Mouse (Mus musculus) adrenal gland, postnatal 10 days (tissue): ENCODE data around the gene Pank4. TPM values are rescaled to one million over a fixed set of nuclear protein-coding genes. Genes with fewer than 3 reads are reported as not detected.

ENCODE experiments used
- DNase-seq: peaks from one replicate; pipeline ENCODE4 v3.0.0; 2021; ENCODE audit warnings: mixed read lengths
- total RNA-seq, 2 experiments: library from RNA; stranded (reverse); gene quantifications; 2 replicates each; pipeline ENCODE4 v1.2.3; 2021

Gene Pank4
- total RNA-seq, 2 experiments from 2014 or later: 23.1 to 35.2 TPM

DNA sequence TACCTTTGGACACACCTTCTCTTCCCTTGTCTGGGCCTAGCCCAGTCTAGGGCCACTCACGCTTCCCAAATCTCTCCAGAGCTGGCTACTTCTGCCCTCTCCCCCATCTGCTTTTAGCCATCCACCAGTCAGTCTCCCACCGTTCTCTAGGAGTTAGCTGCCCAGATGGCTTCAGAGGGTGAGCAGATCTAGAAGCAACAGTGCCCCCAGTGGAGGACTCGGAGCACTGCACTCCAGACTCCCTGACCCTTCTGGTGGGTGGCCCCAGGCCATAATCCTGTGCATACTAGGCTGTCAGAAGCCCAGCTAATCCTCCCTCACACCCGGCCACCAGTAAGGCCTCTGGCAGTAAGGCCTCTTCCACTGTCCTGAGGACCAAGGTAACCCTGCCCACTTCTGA lies 48.9 kb downstream of the Pank4 start:
- DNase-seq: peak; percentile 76

DNA sequence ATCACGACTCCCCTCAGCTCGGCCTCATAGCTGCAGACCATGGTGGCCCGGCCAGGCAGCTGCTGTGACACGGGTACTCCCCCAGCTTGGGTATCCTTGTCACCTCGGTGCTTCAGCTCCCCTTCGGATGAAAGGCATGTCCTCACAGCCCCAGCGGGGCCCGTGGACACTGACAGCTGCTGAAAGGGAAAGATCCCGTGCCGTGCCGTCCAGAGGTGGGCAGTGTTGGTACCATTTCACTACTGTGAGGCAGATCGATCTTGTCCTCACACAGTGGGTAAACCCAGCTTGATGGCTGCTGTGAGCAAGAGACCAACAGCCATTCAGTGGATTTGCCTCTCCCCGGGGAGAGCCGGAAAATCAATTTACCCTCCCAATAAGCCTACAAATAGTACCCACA lies 50.3 kb downstream of the Pank4 start:
- no peak for DNase-seq

DNA sequence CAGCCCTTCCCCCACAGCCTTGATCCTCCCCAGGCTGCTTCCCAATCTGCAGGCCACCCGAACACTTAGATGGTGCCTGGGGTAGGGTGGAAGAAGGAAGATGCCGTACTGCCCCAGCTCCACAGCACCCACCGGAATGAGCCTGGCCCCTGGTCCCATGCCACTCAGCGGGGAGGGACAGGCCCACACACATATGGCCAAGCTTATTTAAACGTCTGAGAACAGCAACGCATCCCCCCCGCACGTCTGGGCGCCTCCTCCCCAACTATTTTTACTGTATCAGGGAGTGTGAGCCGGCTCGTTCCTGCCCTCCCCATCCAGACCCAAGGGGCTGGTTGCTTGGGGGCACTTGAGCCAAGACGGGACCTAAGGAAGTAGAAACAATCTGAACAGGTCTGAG lies 50.9 kb downstream of the Pank4 start:
- no peak for DNase-seq

DNA sequence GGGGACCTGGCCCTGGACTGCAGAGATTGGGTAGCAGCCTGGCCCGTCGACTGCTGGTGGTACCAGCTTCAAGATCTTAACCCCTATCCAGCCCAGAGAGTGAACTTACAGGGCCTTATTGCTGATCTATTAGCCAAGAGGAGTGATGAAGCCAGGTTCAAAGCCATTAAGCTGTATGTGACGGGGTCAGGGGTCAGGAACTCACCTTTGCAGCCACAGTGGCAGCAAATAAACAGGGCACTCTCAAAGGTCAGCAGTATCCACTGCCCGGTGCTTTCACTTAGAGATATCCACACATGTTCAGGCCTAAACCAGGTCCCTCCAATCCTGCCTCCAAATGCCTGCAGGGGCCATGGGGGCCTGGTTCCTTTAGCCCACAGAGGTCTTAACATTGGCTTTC lies 51.6 kb downstream of the Pank4 start:
- no peak for DNase-seq

DNA sequence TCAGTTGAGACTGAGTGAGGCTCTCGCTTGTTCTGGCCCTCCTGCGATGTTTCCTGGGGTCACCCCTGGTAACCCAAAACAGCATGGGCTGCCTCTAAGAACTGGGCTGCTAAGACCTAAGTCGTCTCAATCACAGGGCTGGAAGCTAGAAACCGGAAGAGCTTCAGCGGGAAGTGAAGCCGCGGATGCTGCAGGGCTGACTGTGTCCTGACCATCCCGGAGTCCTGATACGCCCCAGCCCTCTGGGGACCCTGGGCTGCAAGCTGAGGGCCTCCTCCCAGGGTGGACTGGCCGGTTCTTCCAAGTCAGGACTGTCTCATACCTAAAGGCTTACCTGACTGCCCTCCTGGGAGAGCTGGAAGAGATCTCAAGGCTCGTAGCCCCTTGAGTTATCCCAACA lies 52.9 kb downstream of the Pank4 start:
- DNase-seq: no peak

DNA sequence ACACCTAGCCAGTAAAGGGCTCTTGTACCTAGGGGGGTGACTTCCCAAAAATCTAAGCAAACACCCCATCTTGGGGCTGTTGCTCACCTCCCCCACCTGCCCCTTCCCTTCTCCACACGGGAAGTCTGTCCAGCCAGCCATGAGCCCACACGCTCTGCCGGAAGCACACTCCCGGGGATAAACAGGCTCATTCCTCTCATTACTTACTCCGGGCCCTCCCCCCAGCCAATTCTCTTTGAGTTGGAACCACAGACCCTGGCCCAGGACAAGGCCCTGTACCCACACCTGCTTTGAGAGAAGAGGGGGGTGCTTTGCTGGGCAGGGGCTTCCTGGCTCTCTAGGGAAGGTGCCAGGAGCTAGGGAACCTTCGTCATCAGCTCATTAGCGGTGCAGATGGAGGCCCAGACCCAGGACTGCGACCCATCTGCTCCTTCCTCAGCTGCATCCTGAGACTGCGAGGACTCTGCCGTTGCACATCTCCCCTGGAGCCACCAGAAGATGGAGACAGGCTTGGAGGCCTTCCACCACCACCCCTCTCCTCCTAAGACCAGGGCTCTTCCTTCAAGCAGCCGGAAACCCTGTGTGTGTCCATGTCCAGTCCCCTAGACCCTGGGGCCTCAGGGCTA lies 53.4 kb downstream of the Pank4 start:
- no peak for DNase-seq

DNA sequence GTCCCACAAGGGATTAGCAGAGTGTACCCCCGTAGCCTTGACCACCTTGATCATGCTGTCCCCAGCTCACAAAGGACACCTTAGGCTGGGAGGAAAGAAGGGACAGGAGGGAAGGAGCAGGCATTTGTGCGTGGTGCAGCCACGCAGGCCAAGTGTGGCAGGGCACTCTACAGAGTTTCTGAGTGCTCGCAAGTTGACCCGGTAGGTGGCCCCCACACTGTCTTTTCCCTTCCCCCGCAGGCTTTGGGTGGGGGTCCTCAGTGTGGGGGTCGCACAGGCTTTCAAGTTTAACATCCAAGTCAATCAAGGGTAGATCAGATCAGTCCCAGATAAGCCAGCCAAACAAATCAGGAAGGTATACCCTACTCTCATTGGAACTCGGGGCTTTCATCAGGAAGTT lies 54.1 kb downstream of the Pank4 start:
- no peak for DNase-seq

DNA sequence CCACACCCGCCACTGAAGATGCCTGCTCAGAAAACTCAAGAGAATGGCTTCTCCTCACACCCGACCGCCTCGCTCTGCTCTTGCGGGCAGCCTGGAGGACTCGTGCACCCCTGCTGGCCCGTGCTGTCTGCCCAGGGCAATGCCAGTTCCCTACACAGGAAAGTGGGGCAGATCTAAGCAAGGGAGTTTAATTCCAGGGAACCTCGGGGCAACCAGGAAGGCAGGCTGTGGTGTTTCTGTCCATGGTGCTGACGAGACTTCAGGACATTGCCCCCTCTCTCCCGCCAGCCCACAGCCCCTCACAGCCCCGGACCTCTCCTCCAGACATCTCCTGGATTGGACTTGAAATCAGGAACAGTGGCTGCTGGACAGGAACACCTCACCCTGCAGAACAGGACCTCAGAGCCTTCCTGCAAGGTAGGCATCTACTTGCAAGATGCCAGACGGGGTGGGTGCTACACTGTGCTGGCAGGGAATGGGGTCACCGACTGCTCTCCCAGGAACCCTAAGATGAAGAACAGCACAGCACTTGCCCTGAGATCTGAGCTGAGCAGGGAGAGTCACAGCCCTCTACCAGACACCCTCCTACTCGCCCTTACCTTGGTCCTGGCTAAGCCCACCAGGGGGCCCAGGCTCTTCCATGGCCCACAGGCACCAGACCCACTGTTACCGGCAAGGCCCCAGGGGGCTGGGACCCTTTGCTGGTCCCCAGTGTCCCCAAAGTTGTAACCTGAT lies 54.8 kb downstream of the Pank4 start:
- DNase-seq: peak; percentile 62

DNA sequence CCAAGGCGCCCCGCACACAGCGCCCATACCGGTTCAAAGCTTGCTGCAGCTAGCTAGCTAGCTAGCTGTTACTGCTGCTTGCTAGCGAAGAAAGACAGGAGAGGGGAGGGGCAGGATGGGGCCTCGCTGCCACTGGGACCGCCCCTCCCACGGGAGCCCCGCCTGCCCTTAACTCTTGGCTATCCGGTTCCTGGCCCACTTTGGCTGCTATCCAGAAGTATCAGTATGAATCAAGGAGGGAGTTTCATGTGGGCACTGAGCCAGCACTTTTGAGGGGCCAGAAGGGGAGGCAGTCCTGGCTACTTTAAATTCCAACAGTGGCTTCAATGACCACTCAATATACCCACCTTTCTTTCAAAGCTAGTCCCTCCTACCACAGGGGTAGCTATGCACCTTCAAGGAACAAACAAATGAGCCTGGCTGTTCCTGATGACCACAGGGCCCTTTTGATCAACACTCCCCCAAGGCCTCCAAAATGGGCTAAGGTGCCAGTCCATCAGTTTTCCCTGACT lies 55.5 kb downstream of the Pank4 start:
- DNase-seq: peak; percentile 28

DNA sequence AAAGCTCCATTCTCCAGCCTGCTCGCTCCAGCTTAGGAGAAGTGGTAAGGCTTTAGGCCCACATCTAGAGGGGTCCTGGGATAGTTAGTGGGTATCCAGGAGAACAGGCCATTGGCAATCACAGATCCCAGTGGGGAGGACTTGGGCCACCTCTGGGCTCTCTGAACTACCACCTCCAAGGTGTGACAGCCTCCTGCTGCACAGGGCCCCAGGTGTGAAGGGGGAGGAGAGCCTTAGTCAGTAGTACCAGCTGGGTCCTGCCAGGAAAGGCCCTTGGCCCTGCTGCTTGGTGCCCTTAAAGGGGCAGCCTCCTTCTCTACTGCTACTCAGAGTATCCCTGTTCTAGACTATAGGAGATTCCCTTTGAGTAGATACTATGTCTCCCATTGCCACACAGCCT lies 56.2 kb downstream of the Pank4 start:
- no peak for DNase-seq

DNA sequence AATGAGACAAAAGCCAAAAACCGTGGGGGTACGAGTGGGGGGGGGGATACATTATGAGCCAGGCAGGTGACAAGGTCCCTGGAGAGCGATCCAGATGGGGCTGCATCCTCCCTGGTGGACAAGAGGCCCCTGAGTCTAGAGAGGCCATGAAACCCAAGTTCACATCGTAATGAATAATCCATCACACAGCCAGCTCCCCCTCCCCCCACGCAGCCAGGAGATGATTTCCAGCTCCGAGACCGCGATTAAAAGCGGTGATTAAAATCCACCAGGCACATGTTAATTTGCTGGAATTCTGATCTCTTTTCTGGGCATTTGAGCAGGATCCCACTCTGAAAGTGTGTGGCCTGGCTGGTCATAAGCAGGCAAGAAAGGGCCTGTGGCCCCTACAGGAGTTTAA lies 56.9 kb downstream of the Pank4 start:
- no peak for DNase-seq

DNA sequence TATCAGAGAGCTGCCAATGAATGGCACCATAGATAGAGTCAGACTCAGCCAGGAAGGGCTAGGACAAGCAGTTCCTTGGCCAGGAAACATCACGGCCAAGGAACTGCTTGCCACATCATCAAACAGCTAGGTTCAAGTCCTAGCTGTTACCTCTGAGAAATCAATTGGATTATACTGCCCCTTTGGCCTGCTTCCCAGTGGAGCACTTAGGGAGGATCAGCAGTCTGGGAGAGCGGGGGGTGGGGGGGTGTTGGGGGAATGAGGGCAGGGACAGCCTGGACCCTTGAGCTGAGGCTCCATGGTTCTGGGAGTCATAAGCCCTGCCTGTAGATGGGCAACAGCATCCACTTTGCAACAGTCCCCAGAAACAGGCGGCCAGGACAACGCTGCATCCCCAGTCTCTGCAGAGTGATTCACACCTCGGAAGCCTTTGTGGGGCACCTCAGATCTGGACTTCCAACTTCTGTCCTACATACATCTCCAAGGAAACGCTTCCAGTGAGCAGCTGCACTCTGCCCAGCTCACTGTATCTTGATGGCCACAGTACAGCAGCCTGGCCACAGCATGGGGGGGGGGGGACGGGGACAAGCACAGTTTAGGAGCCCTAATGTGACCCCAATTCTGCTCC lies 58.4 kb downstream of the Pank4 start:
- DNase-seq: no peak

DNA sequence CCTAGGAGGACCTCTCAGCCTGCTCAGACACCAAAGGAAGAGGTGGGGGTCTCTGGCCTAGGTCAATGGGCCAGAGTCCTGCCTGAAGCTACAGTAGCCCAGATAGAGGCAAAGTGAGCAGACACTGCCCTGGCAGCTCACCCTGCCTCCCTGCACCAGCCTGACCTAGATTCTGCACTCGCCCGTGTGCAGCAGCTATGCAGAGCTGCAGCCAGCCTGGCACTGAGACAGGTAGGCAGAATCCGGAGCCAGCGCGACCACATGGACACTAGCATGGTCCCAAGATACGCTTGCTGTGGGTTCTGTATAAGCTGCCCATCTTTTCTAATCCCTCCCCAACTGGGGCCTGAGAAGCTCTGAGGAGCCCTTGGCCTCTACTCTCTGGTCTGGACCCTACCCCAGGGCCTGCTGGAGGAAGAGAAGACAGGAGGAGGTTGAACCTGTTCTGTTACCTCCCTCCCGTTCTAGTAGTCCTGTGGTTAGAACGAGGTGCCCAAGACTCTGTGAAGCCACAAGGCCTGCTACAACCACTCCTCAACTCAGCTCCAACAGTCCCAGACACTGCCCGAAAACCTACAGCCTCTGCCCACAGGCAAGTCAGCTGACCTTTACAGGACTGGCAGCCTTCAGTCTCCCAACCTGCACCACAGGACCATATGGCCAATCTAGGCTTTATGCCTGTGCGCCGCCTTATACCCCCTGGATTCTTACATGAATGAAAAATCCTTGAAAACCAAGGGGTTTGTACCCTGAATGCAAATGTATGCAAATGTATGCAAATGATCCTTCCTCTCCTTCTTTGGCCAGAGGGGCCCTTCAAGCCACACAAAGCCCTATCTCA lies 60.5 kb downstream of the Pank4 start:
- DNase-seq: no peak

Other genes with a start within 250 kb of the Pank4 start
- under 1 TPM; 0.12 to 0.42 TPM for gene Ttc34, start 126.7 kb upstream of the Pank4 start, total RNA-seq
- under 1 TPM; 0.24 to 0.45 TPM for gene Mmel1, start 94.5 kb upstream of the Pank4 start, total RNA-seq
- gene Fam213b, start 65.0 kb upstream of the Pank4 start, total RNA-seq: 10 to 100 TPM; 37.8 to 44.3 TPM
- gene Tnfrsf14, start 35.6 kb upstream of the Pank4 start, total RNA-seq: 10 to 100 TPM in 1 of 2 experiments, 1 to 10 TPM in 1; 8.1 to 12.7 TPM
- under 1 TPM in 1 of 2 experiments, not detected in 1; 0.76 TPM for gene Hes5, start 3.2 kb upstream of the Pank4 start, total RNA-seq
- under 1 TPM; 0.27 to 0.79 TPM for gene Plch2, start 92.7 kb downstream of the Pank4 start, total RNA-seq
- 10 to 100 TPM; 21.8 to 30.1 TPM for gene Pex10, start 102.9 kb downstream of the Pank4 start, total RNA-seq
- gene Rer1, start 122.3 kb downstream of the Pank4 start, total RNA-seq: 10 to 100 TPM; 91.2 to 93.1 TPM
- gene Morn1, start 122.5 kb downstream of the Pank4 start, total RNA-seq: 10 to 100 TPM in 1 of 2 experiments, 1 to 10 TPM in 1; 7.0 to 11.2 TPM